Mouse (Mus musculus): Measurements from ENCODE around the gene Olfr54. TPM values are rescaled to one million over a fixed set of nuclear protein-coding genes. Genes with fewer than 3 reads are reported as not detected.

Olfr54 gene
- polyA plus RNA-seq (2011; ENCODE audit: insufficient read depth, insufficient read length, low read depth, missing spikeins) = 0.16 TPM in 1 of 2 replicates, not detected in the other

- no peaks in the 10 kb centered on the region for H3K9me3 ChIP-seq (replicated peaks; ENCODE audit: control insufficient read depth, insufficient read depth, low read length, poor library complexity, severe bottlenecking)
- no peak within 1 kb of the TSS for H3K27ac ChIP-seq (ENCODE audit: insufficient read depth, low read length)
- TF ChIP-seq EP300 (IDR thresholded peaks at IDR 0.05; ENCODE audit: insufficient read depth, low read depth, low read length) (no peak), POLR2A (IDR thresholded peaks at IDR 0.05; ENCODE audit: insufficient read depth, low read length) (no peak), CTCF (IDR thresholded peaks at IDR 0.05; ENCODE audit: low read depth, low read length) (no peak)
These were observed at the start of gene Olfr54 for GRCm38 (mm10) chr11:51013936-51014335. Gene Olfr54 (plus strand): TSS chr11:51014236.

DNA sequence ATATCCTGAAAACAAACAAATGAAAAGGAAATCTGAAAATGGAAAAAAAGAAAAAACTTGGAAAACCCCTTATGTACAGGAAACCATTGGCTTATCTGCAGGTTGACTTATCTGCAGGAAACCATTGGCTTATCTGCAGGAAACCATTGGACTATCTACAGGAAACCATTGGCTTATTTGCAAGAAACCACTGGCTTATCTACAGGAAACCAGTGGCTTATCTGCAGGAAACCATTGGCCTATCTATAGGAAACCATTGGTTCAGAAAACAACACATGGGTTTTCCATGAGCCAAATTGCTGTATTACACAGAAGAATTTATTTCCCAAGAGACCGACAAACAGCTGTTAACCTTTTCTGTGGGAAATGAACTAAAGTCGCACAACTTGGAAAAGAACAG lies 49.1 kb upstream of the Olfr54 start:
- Histone ChIP-seq H3K4me3 (ENCODE audit: low read depth, low read length) (no peak overlapping the region), H3K4me1 (ENCODE audit: control insufficient read depth, insufficient read depth, low read length) (no peaks in the 10 kb centered on the region), H3K9ac (ENCODE audit: low read depth, poor library complexity, severe bottlenecking) (no peak overlapping the region), H3K27ac (ENCODE audit: insufficient read depth, low read length) (no peak overlapping the region), H3K9me3 (replicated peaks; ENCODE audit: control insufficient read depth, insufficient read depth, low read length, poor library complexity, severe bottlenecking) (no peaks in the 10 kb centered on the region), H3K36me3 (ENCODE audit: control insufficient read depth, insufficient read depth, low read length, poor library complexity, severe bottlenecking) (no peaks in the 10 kb centered on the region), H3K27me3 (ENCODE audit: control insufficient read depth, insufficient read depth, low read length, poor library complexity, severe bottlenecking) (no peaks in the 10 kb centered on the region)
- TF ChIP-seq POLR2A (IDR thresholded peaks at IDR 0.05; ENCODE audit: insufficient read depth, low read length) = no peak
- TF ChIP-seq EP300 (IDR thresholded peaks at IDR 0.05; ENCODE audit: insufficient read depth, low read depth, low read length) = no peak
- TF ChIP-seq CTCF (IDR thresholded peaks at IDR 0.05; ENCODE audit: low read depth, low read length) = no peak

More at GRCm38 (mm10) chr11:51013936-51014335, at the start of gene Olfr54:
- Histone ChIP-seq H3K4me3 (ENCODE audit: low read depth, low read length) (no peak within 1 kb of the TSS), H3K9ac (ENCODE audit: low read depth, poor library complexity, severe bottlenecking) (no peak within 1 kb of the TSS), H3K4me1 (ENCODE audit: control insufficient read depth, insufficient read depth, low read length) (no peaks in the 10 kb centered on the region), H3K27me3 (ENCODE audit: control insufficient read depth, insufficient read depth, low read length, poor library complexity, severe bottlenecking) (no peaks in the 10 kb centered on the region), H3K36me3 (ENCODE audit: control insufficient read depth, insufficient read depth, low read length, poor library complexity, severe bottlenecking) (no peaks in the 10 kb centered on the region)

- Histone ChIP-seq H3K27me3 (ENCODE audit: control insufficient read depth, insufficient read depth, low read length, poor library complexity, severe bottlenecking) (no peaks in the 10 kb centered on the region; the same call in 1 of the 2 replicates), H3K4me3 (ENCODE audit: low read depth, low read length) (no peak within 1 kb of the TSS), H3K9me3 (replicated peaks; ENCODE audit: control insufficient read depth, insufficient read depth, low read length, poor library complexity, severe bottlenecking) (no peaks in the 10 kb centered on the region), H3K4me1 (ENCODE audit: control insufficient read depth, insufficient read depth, low read length) (no peaks in the 10 kb centered on the region), H3K9ac (ENCODE audit: low read depth, poor library complexity, severe bottlenecking) (no peak within 1 kb of the TSS), H3K36me3 (ENCODE audit: control insufficient read depth, insufficient read depth, low read length, poor library complexity, severe bottlenecking) (no peaks in the 10 kb centered on the region), H3K27ac (ENCODE audit: insufficient read depth, low read length) (no peak within 1 kb of the TSS)
- no peak for TF ChIP-seq CTCF (IDR thresholded peaks at IDR 0.05; ENCODE audit: low read depth, low read length)
- TF ChIP-seq POLR2A (IDR thresholded peaks at IDR 0.05; ENCODE audit: insufficient read depth, low read length) = no peak
- TF ChIP-seq EP300 (IDR thresholded peaks at IDR 0.05; ENCODE audit: insufficient read depth, low read depth, low read length) = no peak
These were observed 47.8 kb upstream of the Olfr54 start, which contains the start of gene Olfr1378 for GRCm38 (mm10) chr11:50966230-50966629. Gene Olfr1378 (plus strand): TSS chr11:50966530.

DNA sequence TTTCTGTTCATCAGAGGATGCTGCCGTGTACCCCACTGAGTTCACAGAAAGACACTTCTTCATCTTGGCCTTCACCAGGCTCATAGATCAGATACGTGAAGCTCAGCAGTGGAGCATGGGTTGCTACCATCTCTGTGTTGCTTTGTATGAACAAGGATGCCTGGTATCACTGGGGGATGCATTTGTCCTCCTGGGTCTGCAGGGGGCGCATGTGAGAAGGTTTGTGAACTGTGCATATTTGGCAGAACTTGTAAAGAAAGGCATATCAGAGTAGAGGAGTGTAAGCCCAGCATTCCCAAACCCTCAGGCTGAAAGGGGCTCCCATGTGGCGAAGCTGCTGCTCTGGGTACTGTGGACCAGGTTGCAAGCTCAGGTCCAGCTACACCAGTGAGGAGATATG lies 36.8 kb upstream of the Olfr54 start:
- no peaks in the 10 kb centered on the region for H3K36me3 ChIP-seq (ENCODE audit: control insufficient read depth, insufficient read depth, low read length, poor library complexity, severe bottlenecking)
- peak; percentile 28 for TF ChIP-seq CTCF (IDR thresholded peaks at IDR 0.05; ENCODE audit: low read depth, low read length)
- TF ChIP-seq POLR2A (IDR thresholded peaks at IDR 0.05; ENCODE audit: insufficient read depth, low read length) = no peak

GRCm38 (mm10) chr11:50981667-50982066 lies 32.4 kb upstream of the Olfr54 start, which contains the start of gene Olfr1377:
Gene Olfr1377 (plus strand): TSS chr11:50981967.
- Histone ChIP-seq H3K27ac (ENCODE audit: insufficient read depth, low read length) (no peak within 1 kb of the TSS), H3K4me3 (ENCODE audit: low read depth, low read length) (no peak within 1 kb of the TSS), H3K9ac (ENCODE audit: low read depth, poor library complexity, severe bottlenecking) (no peak within 1 kb of the TSS), H3K36me3 (ENCODE audit: control insufficient read depth, insufficient read depth, low read length, poor library complexity, severe bottlenecking) (no peaks in the 10 kb centered on the region), H3K27me3 (ENCODE audit: control insufficient read depth, insufficient read depth, low read length, poor library complexity, severe bottlenecking) (no peaks in the 10 kb centered on the region), H3K4me1 (ENCODE audit: control insufficient read depth, insufficient read depth, low read length) (no peaks in the 10 kb centered on the region), H3K9me3 (replicated peaks; ENCODE audit: control insufficient read depth, insufficient read depth, low read length, poor library complexity, severe bottlenecking) (no peaks in the 10 kb centered on the region)
- TF ChIP-seq EP300 (IDR thresholded peaks at IDR 0.05; ENCODE audit: insufficient read depth, low read depth, low read length) (no peak), POLR2A (IDR thresholded peaks at IDR 0.05; ENCODE audit: insufficient read depth, low read length) (no peak), CTCF (IDR thresholded peaks at IDR 0.05; ENCODE audit: low read depth, low read length) (no peak)

More for the DNA sequence above, 36.8 kb upstream of the Olfr54 start:
- Histone ChIP-seq H3K9me3 (replicated peaks; ENCODE audit: control insufficient read depth, insufficient read depth, low read length, poor library complexity, severe bottlenecking) (no peaks in the 10 kb centered on the region), H3K27ac (ENCODE audit: insufficient read depth, low read length) (no peak overlapping the region), H3K4me1 (ENCODE audit: control insufficient read depth, insufficient read depth, low read length) (no peaks in the 10 kb centered on the region), H3K4me3 (ENCODE audit: low read depth, low read length) (no peak overlapping the region), H3K9ac (ENCODE audit: low read depth, poor library complexity, severe bottlenecking) (no peak overlapping the region), H3K27me3 (ENCODE audit: control insufficient read depth, insufficient read depth, low read length, poor library complexity, severe bottlenecking) (no peaks in the 10 kb centered on the region)

- no peak within 1 kb of the TSS for H3K4me3 ChIP-seq (ENCODE audit: low read depth, low read length)
- no peak for TF ChIP-seq EP300 (IDR thresholded peaks at IDR 0.05; ENCODE audit: insufficient read depth, low read depth, low read length)
- no peak for TF ChIP-seq CTCF (IDR thresholded peaks at IDR 0.05; ENCODE audit: low read depth, low read length)
- no peak for TF ChIP-seq POLR2A (IDR thresholded peaks at IDR 0.05; ENCODE audit: insufficient read depth, low read length)
- no peaks in the 10 kb centered on the region for H3K4me1 ChIP-seq (ENCODE audit: control insufficient read depth, insufficient read depth, low read length)
- H3K36me3 ChIP-seq (ENCODE audit: control insufficient read depth, insufficient read depth, low read length, poor library complexity, severe bottlenecking) = no peaks in the 10 kb centered on the region
- no peak within 1 kb of the TSS for H3K27ac ChIP-seq (ENCODE audit: insufficient read depth, low read length)
- no peaks in the 10 kb centered on the region for H3K27me3 ChIP-seq (ENCODE audit: control insufficient read depth, insufficient read depth, low read length, poor library complexity, severe bottlenecking)
- H3K9ac ChIP-seq (ENCODE audit: low read depth, poor library complexity, severe bottlenecking) = no peak within 1 kb of the TSS
- H3K9me3 ChIP-seq (replicated peaks; ENCODE audit: control insufficient read depth, insufficient read depth, low read length, poor library complexity, severe bottlenecking) = no peaks in the 10 kb centered on the region
These were observed 10.7 kb upstream of the Olfr54 start, which contains the start of gene Olfr51 for GRCm38 (mm10) chr11:51003296-51003695. Gene Olfr51 (plus strand): TSS chr11:51003596.
